14 mouse cellular contexts compared by ENCODE assay signal in the genomic region with DNA sequence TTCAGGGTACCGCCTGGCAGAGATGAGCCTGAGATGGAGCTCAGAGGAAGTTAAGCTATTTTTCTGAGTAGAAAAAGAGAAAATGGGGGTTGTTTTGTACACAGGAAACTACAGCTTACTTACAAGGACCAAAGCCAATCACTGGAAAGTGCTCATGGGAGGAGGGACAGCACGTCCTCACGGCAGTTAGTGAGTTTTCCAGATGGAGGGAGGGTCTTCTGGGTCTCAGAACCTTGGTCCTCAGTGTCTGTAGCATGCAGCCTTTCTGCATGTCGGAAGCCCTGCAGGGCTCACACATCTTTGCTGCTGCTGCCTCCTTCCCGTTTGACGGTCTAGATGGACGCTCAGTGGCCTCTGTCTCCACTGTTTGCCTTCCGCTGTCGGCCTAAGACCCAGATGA. TPM values are rescaled to one million over a fixed set of nuclear protein-coding genes. Genes with fewer than 3 reads are reported as not detected.
"Had no signal": no experiment of that assay in that cellular context is flagged by ENCODE, and none has a peak within 500 bp of the region (broad histone marks: within the 10 kb centered on the region; RNA-seq: fewer than 3 reads in every experiment).

No protein-coding gene starts in this region.

- H3K4me3 ChIP-seq: limb, embryonic 10.5 days; limb, embryonic 13.5 days; liver, embryonic 13.5 days had no signal

- H3K27me3 ChIP-seq: limb, embryonic 13.5 days; liver, embryonic 13.5 days had no signal

- H3K27ac ChIP-seq: limb, embryonic 10.5 days; limb, embryonic 13.5 days; liver, embryonic 13.5 days had no signal

- H3K4me2 ChIP-seq: limb, embryonic 13.5 days; liver, embryonic 13.5 days; midbrain, embryonic 11.5 days had no signal

- H3K9ac ChIP-seq: limb, embryonic 13.5 days; liver, embryonic 13.5 days had no signal

- DNase-seq: kidney, postnatal 14 days; kidney, postnatal 4 days; liver; liver, embryonic 13.5 days; lung, adult 2 months; lung, postnatal 14 days; lung, postnatal 4 days; midbrain, embryonic 14.5 days; thymus, adult 18-20 months; thymus, postnatal 36 days had no signal

- H3K9me3 ChIP-seq: limb, embryonic 10.5 days; limb, embryonic 13.5 days; liver, embryonic 13.5 days had no signal

- H3K36me3 ChIP-seq: limb, embryonic 10.5 days; limb, embryonic 13.5 days; liver, embryonic 13.5 days had no signal

RNA-seq across cellular contexts. Expression of a gene that starts 25.9 kb away (rescaled TPM):
- total RNA-seq: megakaryocyte-erythroid progenitor cell, adult 5-6 weeks had no signal
